Comparison of ENCODE assay signal across 16 mouse cellular contexts in the genomic region with DNA sequence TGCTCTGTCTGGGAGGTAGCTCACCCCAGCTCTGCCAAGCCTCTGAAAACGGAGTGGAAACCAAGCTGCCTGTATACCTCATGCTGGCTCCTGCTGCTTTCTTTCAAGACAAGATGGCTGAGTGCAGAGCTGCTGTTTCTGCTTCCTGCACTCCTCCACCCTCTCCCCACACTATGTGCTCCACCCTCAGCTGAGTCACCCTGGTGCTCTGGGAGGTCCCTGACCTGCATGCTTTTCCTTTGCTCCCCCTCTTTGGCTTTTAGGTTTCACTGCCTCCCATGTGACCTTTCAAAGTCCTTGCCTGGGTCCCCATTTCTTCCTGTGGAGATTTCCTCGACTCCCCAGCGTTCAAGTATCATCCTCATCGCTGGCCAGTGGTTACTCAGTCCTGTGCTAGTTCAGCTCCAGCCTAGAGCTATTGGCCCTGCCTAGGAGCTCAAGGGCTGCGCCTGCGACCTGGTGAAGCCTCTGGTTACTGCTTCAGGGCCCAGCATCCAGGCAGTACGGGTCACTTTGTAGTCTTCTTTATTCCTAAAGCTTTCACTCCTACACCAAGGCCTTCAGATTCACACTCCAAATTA. TPM values are rescaled to one million over a fixed set of nuclear protein-coding genes. Genes with fewer than 3 reads are reported as not detected.
DNase-seq lines count a peak whose midpoint lies in the region; ATAC-seq and TF ChIP-seq lines count a peak whose summit lies in the region.
"Had no signal": no experiment of that assay in that cellular context is flagged by ENCODE, and none has a peak within 500 bp of the region (broad histone marks: within the 10 kb centered on the region; RNA-seq: fewer than 3 reads in every experiment).

No protein-coding gene starts in this region.

- no peaks in the 10 kb centered on the region; the same call in 1 of the 2 replicates for H3K9me3 ChIP-seq in liver, embryonic 16.5 days (replicated peaks; ENCODE audit: control insufficient read depth, low read length)
- H3K9me3 ChIP-seq: forebrain, embryonic 12.5 days; heart, embryonic 15.5 days; hindbrain, embryonic 12.5 days had no signal

- no peaks in the 10 kb centered on the region for H3K36me3 ChIP-seq in liver, embryonic 16.5 days (ENCODE audit: control insufficient read depth, insufficient read depth)
- no peaks in the 10 kb centered on the region for H3K36me3 ChIP-seq in kidney, adult 2 months (ENCODE audit: control insufficient read depth, insufficient read depth, low read length)
- H3K36me3 ChIP-seq: heart, embryonic 15.5 days had no signal

- DNase-seq in 416B (ENCODE audit: low read depth): peak; percentile 64
- peak; percentile 55 for DNase-seq in ES-CJ7 (ENCODE audit: low read depth, low spot score)
- DNase-seq in c-Kit-positive CD71-positive TER-119-positive erythroid progenitor cells, embryonic 14.5 days (ENCODE audit: low spot score): peak; percentile 51
- no peak for DNase-seq in cerebellum, adult 8-10 months
- no peak for DNase-seq in testis, postnatal 10 days (ENCODE audit: low spot score)
- no peak for DNase-seq in kidney, adult 2 months
- DNase-seq: adrenal gland, adult 8-10 months; cerebellum, adult 9-10 months; gastrocnemius, postnatal 10 days; kidney, postnatal 36 days; right cerebral cortex, postnatal 4 days had no signal

- no peak overlapping the region for H3K4me2 ChIP-seq in liver, embryonic 16.5 days (ENCODE audit: low read depth, low read length)
- H3K4me2 ChIP-seq: forebrain, embryonic 12.5 days; heart, embryonic 15.5 days; hindbrain, embryonic 12.5 days had no signal

- peak; percentile 86 for ATAC-seq in liver, embryonic 16.5 days (ENCODE audit: low read depth)
- ATAC-seq: intestine, embryonic 16.5 days had no signal

- peak overlapping the region; percentile 67 for H3K27ac ChIP-seq in liver, embryonic 16.5 days (ENCODE audit: low read length)
- H3K27ac ChIP-seq in kidney, adult 2 months (ENCODE audit: insufficient read depth, low read depth, low read length): no peak overlapping the region
- H3K27ac ChIP-seq: forebrain, embryonic 12.5 days; heart, embryonic 15.5 days; hindbrain, embryonic 12.5 days had no signal

- H3K4me1 ChIP-seq in liver, embryonic 16.5 days (ENCODE audit: control insufficient read depth, low read depth, low read length): peaks cover 11% of the 10 kb centered on the region
- no peaks in the 10 kb centered on the region for H3K4me1 ChIP-seq in kidney, adult 2 months (ENCODE audit: control insufficient read depth, insufficient read depth, low read length)
- H3K4me1 ChIP-seq: forebrain, embryonic 12.5 days; hindbrain, embryonic 12.5 days had no signal

- no peak for TF ChIP-seq CTCF in kidney, adult 2 months (conservative IDR thresholded peaks at IDR 0.05; ENCODE audit: insufficient read depth, insufficient read length, low read depth, low read length)

- no peaks in the 10 kb centered on the region for H3K27me3 ChIP-seq in liver, embryonic 16.5 days (ENCODE audit: control insufficient read depth, insufficient read depth, low read depth, low read length)
- H3K27me3 ChIP-seq in kidney, adult 2 months (replicated peaks; ENCODE audit: control insufficient read depth, insufficient read depth, low read length): no peaks in the 10 kb centered on the region
- H3K27me3 ChIP-seq: forebrain, embryonic 12.5 days; heart, embryonic 15.5 days; hindbrain, embryonic 12.5 days had no signal

- 0 out of 2 replicates have a peak overlapping the region, but pooled peaks have one; percentile 6 for H3K9ac ChIP-seq in liver, embryonic 16.5 days (ENCODE audit: low read depth, low read length)
- H3K9ac ChIP-seq: forebrain, embryonic 12.5 days; heart, embryonic 15.5 days; hindbrain, embryonic 12.5 days had no signal

- H3K4me3 ChIP-seq in liver, embryonic 16.5 days (ENCODE audit: low read depth, low read length): no peak overlapping the region
- no peak overlapping the region for H3K4me3 ChIP-seq in kidney, adult 2 months (ENCODE audit: insufficient read depth, low read depth, low read length)
- H3K4me3 ChIP-seq: forebrain, embryonic 12.5 days; heart, embryonic 15.5 days; hindbrain, embryonic 12.5 days had no signal

- 63% methylated on average over 7 of the region's 7 CpGs for WGBS in liver, embryonic 16.5 days (ENCODE audit: insufficient replicate concordance)
- WGBS in kidney, adult 2 months: 79% methylated on average over 7 of the region's 7 CpGs

- no peak for TF ChIP-seq POLR2A in kidney, adult 2 months (IDR thresholded peaks at IDR 0.05; ENCODE audit: low read depth, low read length)

RNA-seq across cellular contexts. Expression of gene Pbx4, which starts 18.7 kb away (rescaled TPM):
- 1.8 and 2.0 TPM in 2 replicates for polyA plus RNA-seq in liver, embryonic 16.5 days (2015; fragmentation: Nextera tagmentation; extraction: Ambion mirVana)
- 3.6 and 3.9 TPM in 2 replicates for polyA plus RNA-seq in kidney, adult 2 months (2012; rRNA removed)

RNA-seq across cellular contexts. Expression of gene Lpar2, which starts 28.8 kb away (rescaled TPM):
- 0.05 and 0.07 TPM in 2 replicates for polyA plus RNA-seq in liver, embryonic 16.5 days (2015; fragmentation: Nextera tagmentation; extraction: Ambion mirVana)
- polyA plus RNA-seq in kidney, adult 2 months (2012; rRNA removed): 6.4 and 6.7 TPM in 2 replicates

RNA-seq across cellular contexts. Expression of gene Cilp2, which starts 36.5 kb away (rescaled TPM):
- not detected in 2 replicates for polyA plus RNA-seq in liver, embryonic 16.5 days (2015; fragmentation: Nextera tagmentation; extraction: Ambion mirVana)
- 0.11 and 0.16 TPM in 2 replicates for polyA plus RNA-seq in kidney, adult 2 months (2012; rRNA removed)

RNA-seq across cellular contexts. Expression of gene Gmip, which starts 42.5 kb away (rescaled TPM):
- 5.0 and 7.0 TPM in 2 replicates for polyA plus RNA-seq in liver, embryonic 16.5 days (2015; fragmentation: Nextera tagmentation; extraction: Ambion mirVana)
- 15.8 and 15.9 TPM in 2 replicates for polyA plus RNA-seq in kidney, adult 2 months (2012; rRNA removed)

RNA-seq across cellular contexts. Expression of gene Tssk6, which starts 51.0 kb away (rescaled TPM):
- 1.1 and 1.6 TPM in 2 replicates for polyA plus RNA-seq in liver, embryonic 16.5 days (2015; fragmentation: Nextera tagmentation; extraction: Ambion mirVana)
- polyA plus RNA-seq in kidney, adult 2 months (2012; rRNA removed): 1.3 and 1.5 TPM in 2 replicates

Comparison
In these comparisons a context has a peak if more than half of its experiments do, and no peak if none do; other contexts are left out.
1. DNase-seq: peak in 416B (single experiment), ES-CJ7 (single experiment) and c-Kit-positive CD71-positive TER-119-positive erythroid progenitor cells, embryonic 14.5 days (single experiment); none in cerebellum, adult 8-10 months (single experiment), testis, postnatal 10 days (single experiment) and kidney, adult 2 months (single experiment).